Mouse (Mus musculus) adrenal gland, adult 2 months (tissue): ENCODE measurements around the gene Ap1m2. TPM values are rescaled to one million over a fixed set of nuclear protein-coding genes. Genes with fewer than 3 reads are reported as not detected.
"Not testable (repeated sequence)": the region's sequence is repeated elsewhere in the genome, so short reads cannot be mapped to it uniquely, and the experiment has no call there.

Experiments used
- DNase-seq: peaks from one replicate; pipeline ENCODE4 v3.0.0; 2021
- polyA plus RNA-seq: library from polyadenylated mRNA; depleted of rRNA; stranded (reverse); fragments of >200 nt; gene quantifications from 2 replicates; pipeline ENCODE4 v1.2.3, GENCODE M21; 2012
- total RNA-seq, 2 experiments: library from RNA; stranded (reverse); gene quantifications; 2 replicates each; pipeline ENCODE4 v1.2.3; 2021

The Ap1m2 gene
- total and polyA plus RNA-seq, 3 experiments, result not detected

DNA sequence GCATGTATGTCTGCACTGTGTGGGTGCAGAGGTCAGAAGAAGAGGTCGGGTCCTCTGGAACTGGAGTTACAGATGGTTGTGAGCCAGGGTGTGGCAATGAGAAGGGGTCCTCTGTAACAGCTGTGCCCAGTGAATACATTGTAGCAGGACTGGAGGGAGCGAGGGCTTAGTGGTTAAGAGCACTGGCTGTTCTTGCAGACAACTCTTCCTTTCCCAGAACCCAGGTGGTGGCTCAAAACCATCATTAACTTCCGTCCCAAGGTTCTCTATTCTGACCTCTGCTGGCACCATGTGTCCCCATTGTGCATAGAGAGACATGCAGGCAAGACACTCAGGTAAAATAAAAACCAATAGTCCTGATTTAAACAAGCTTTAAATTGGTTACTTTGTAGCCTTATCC is 15.4 kb upstream of the Ap1m2 start:
- DNase-seq, result no peak

DNA sequence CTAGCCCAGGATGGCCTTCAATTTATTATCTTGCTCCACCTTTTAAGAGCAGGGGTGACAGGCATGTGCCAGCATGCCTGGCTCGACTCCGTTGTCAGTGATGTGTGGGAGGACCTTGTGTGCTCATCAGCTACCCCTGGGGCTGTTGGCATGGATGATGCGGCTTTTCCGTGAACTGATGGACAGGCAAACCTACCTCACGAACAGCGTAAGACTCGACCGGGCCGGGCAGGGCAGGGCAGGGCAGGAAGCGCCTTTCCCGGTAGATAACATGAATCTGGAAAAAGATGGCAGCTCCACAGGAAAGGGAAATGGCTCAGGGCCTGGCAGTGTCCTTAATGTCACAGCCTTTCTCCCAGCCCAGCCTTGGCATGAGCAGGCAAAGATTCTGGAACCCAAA is 12.1 kb upstream of the Ap1m2 start:
- DNase-seq, result peak; percentile 35

DNA sequence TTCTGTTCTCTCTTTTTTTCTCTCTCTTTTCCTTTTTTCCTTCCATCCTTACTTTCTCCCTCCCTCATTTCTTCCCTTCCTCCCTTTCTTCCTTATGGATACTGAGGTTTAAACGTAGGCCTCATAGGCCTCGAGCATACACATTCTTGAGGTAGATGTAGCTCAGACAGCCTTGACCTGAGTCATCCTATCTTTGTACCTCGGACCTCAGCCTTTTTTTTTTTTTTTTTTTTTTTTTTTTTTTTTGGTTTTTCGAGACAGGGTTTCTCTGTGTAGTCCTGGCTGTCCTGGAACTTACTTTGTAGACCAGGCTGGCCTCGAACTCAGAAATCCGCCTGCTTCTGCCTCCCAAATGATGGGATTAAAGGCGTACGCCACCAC is 10.8 kb upstream of the Ap1m2 start:
- not testable (repeated sequence) for DNase-seq

DNA sequence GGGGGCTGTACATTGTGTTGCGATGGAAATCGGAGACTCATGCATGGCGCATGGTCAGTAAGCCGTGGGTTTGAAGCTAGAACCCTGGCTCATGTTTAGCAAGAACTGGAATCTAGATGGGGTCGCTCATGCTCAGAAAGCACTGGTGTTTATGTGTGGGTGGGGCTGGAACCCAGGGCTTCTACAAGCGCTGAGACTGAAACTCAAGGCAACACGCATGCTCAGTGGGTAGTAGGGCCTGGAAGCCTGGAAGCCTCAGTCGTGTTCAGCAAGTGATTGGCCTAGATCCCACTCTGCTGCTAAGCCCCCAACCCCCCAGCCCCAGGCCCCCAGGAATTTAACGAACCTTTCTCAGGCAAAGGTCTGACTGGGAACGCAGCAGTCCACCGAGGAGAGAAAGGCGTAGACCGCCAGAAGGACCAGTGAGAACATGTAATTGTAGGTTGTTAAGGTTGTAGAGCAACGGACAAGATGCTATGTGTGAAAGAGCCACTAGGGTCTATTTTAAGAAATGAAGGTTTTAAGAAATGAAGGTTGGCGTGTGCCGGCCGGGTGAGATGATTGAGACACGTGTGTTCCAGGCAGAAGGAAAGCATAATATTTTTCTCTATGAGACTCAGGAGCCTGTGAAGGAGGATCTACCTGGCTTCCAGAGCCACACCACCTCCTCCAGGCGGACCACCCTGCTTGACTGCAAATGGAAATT is 10.2 kb upstream of the Ap1m2 start:
- no peak for DNase-seq

DNA sequence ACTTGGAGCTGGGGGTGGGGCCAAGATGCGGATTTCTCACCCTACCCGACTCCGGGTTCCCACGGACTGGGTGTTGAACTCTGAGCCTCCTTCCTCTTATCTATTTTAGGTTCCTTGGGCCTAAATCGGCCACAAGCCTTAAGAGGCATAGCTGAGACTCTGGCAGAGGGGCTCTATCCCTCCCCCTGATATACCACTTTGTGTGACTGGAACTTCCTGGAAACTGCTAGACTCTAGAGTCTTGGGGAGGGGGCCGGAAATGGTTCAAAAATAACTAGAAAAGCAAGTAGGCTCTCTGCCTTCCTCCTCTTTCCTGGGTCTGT is 9.3 kb upstream of the Ap1m2 start:
- peak; percentile 43 for DNase-seq

DNA sequence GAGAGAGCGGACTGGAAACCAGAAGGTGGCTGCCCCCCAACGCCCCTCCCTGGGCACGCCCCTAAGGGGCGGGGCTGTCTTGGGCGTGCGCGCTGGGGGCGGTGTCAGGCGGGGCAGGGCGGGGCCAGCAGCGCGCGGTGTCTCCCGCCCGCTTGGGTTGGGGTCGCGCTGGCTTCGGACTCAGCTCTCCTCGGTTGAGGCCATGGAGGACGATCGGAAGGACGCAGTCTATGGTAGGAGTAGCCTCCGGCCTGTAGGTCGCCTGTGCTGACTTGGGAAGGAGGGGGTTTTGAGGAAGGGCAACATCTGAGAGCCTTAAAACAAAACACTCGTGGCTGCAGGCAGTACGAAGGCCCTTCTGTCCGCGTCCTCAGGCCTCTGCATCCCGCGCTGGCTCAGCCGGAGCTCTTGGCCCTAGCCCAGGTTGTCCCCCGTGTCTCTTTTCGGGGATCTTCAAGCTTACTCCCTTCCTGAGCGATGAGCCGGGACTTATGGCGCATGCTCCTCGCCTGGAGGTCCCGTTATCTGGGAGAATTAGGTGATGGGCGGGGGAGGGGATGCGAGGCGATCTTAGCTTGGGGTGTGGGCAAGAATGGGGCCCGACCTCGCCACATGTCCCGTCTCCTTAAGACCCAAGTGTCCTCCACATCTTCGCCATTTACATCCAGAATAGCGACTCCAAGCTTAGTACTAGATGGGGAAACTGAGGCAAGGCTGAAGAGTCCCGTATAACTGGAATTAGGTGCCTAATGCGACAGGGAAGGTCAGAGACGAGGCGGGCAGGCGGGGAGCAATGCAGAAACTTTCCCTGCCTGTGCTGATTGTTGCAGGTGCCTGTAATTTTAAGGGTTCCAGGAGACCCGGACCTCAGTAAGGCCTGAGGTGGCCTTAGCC is 8.7 kb upstream of the Ap1m2 start, which contains the start of gene Slc44a2:
TSS of gene Slc44a2 (plus strand) at position 80 of the 894 bp plus-strand sequence.
- peak; percentile 94 for DNase-seq

DNA sequence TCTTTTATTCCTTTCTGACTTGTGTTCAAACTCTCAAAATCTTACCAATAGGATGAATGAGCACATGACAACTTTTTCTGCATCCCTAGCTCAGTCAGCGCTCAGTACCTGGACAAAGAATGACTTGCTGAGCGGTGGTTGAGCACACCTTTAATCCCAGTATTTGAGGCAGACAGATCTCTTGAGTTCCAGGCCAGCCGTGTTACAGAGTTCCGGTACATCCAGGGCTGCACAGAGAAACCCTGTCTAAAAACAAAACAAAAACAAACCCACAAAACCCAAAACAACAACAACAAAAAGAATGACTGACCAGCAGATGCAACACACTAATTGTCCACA is 8.1 kb upstream of the Ap1m2 start:
- DNase-seq, result no peak

DNA sequence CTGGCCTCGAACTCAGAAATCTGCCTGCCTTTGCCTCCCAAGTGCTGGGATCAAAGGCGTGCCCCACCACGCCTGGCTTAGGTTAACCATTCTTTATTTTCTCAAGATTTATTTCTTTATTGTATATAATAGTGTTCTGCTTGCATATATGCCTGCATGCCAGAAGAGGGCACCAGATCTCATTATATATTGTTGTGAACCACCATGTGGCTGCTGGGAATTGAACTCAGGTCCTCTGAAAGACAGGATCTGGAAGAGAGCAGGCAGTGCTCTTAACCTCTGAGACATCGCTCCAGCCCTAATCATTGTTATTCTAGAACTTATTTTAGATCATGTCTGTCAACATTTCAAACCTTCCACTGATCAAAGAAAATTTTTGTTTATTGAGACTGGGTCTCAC is 7.4 kb upstream of the Ap1m2 start:
- DNase-seq, result no peak

DNA sequence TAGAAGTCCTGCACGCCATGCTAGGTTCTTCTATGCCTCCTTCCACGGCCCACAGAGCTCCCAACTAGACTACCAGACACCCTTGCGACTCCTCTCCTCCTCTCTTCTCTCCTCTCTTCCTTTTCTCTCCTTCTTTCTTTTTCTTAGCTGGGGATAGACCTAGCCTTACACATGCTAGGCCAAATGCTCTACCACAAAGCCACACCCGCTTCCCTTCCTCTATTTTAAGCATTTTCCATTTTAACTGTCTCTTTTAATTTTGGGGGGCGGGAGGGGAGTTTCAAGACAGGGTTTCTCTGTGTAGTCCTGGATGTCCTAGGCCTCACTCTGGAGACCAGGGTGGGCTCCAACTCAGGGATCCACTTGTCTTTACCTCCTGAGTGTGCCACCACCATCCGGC is 6.7 kb upstream of the Ap1m2 start:
- DNase-seq, result no peak

DNA sequence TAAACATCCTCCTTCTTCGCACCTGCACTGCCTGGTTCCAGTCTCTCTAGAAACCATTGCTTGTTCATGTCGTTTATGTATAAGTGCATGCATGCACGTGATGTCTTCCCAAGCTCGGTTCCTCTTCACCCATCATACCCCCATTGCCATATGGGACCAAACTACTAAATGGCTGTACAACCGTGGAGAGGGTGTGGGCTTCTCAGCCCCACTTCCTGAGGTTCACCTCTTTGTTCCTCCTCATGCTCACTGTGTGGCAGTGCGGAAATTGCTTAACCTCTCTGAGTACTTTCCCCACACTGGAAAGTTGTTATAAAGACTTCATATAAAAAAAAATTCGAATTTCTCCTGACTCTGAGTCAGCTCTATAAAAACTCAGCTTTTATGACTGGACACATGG is 4.6 kb upstream of the Ap1m2 start:
- DNase-seq, result no peak

DNA sequence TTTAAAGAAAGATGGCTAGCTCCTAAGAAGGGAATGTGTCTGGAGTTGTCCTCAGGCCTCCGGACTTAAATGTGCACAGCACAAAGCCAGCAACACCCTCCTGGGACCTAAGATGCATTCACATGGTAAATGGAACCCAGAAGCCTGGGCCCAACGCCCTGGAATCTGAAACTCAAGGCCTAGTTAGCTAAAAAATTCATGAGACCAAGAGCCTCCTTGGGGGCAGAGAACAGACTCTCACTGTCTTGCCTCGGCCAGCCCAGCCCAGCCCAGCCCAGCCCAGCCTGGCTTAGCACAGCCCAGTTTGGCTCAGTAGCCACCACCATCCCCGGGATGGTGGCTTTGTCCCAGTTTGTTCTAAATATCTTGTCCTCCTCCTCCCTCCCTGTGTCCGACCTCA is 3.3 kb upstream of the Ap1m2 start:
- DNase-seq, result no peak

DNA sequence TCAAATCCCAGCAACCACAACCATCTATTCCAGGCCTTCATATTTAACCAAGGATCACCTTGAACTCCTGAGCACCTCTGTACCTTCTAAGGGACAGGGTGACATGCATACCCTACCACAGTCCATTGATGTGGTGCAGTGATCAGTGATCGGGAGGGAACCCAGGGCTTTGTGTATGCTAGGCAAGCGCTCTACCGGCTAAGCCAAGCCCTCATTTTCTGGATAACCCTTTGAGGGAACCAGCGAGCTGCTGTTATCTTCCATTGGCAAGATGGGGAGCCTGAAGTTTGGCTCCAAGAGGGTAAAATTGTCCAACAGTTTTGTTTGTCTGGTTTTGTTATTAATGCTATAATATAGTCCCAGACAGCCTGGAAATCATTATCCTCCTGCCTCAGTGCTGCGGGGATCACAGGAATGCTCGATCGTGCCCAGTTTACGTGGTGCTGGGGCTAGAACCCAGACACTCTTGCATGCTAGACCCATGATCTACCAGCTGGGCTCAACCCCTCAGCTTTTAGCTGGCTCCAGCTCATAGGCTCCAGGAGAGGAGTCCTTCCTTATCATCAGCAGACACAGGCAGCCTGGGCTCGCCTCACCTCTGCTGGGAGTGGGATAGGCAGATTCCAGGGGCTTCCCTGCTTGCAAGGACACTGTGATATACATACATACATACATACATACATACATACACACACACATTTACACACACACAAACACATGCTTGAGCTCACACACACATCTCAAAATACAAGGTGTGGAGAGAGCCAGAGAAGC is 2.4 kb upstream of the Ap1m2 start:
- no peak for DNase-seq

DNA sequence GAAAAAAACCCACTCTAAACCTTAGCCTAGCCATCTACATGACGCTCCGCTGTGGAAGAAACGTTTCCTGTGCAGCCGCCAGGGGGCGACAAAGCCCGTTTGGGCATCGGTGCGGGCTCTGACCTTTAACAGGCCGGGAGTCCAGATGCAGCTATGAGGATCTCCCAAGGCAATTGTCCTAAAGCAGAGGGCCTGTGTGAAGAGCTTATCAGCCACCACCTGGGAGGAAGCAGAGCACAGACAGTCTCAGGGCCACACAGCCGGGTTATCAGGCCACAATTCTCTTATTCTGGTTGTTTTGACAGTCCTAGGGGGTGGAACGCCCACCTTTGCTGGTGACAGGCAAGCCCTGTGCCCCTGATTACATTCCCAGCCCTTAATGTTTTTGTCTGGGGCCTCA is 1.3 kb upstream of the Ap1m2 start:
- peak; percentile 89 for DNase-seq

DNA sequence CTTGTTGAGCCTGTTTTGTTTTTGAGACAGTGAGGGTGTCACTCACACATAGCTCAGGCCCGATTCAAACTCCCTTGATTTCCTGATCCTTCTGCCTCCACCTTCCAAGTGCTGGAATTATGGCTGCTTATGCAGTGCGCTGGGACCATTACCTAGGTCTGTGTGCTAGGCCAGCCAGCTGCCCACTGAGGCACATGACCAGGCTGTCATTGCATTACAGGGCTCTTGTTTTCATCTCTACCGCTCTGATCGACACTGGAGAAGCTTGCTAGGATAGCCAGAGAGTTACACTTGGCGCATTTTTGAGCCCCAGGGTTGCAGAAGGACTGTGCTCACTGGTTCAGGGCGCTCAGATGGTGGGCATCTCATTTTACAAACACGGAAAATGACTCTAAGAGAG is 442 bp downstream of the Ap1m2 start:
- no peak for DNase-seq

DNA sequence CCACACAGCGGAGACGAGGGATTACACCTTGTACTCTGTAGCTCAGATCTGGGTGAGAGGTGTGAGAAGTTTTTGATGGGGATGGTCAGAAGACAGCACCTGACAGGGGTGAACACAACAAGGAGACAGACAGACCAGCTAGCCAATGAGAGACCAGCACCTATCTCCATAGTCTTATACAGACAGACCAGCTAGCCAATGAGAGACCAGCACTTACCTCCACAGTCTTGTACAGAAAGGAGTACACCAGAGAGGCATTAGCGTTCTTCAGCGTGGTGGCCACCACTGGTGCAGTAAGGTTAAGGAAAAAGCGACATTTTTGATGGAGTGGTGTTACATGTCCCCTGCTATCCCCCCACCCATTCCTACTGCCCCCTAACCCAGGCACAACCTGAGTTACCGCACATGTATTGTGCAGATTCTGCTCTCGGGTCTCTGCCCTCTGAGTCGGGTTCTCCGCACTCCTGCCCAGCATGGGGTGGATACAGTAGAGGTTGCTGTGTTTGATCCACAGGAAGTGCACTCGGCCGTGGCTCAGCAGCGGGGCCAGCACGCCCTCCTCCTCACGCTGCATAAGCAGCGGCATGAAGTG is 2.9 kb downstream of the Ap1m2 start:
- DNase-seq, result no peak

DNA sequence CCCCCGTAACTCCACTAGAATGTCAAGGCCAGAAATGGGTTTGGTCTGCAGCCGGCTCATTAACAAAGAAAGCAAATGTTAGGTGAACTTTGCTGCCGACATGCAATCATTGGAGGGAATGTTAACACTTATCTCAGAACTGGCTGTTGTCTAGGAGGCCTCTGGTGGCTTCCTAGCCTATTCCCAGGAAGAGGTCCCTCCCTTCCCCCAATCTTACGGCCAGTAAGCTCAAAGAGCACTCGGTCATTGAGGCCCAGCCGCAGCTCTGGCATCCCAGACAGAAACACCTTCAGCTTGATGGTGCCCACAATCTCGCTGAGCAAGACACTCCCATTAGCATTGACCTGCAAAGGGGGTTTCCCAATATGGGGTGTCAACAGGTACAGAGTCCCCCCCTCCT is 7.1 kb downstream of the Ap1m2 start:
- no peak for DNase-seq

DNA sequence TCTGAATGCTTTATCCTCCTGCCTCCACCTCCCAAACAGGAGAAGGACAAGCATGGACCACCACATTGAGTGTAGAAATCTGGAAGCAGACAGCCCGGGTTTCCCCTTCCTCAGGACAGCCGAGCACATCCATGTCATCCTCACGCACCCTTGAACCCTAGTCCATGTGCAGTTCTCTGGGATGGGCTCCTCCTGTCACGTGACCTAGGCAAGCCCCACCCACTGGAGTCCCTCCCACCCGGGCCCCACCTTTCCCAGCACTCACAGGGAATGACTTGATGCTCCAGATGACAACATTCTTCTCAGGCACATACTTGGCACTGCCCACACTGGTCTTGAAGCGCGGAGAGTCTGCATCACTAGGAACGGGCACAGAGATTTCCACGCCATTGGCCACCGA is 13.1 kb downstream of the Ap1m2 start:
- DNase-seq, result no peak

DNA sequence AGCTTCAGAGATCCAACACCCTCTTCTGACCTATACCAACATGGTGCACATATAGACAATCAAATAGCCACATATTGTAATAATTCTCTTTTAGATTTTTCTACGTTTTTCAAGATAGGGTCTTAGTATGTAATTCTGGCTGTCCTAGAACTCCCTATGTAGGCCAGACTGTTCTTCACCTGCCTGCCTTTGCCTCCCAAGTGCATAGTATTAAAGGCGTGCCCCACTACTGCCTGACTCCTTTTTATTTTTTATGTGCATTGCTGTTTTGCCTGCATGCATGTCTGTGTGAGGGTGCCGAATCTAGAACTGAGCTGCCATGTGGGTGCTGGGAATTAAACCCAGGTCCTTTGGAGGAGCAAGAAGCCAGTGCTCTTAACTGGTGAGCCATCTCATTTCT is 19.9 kb downstream of the Ap1m2 start:
- DNase-seq, result no peak

DNA sequence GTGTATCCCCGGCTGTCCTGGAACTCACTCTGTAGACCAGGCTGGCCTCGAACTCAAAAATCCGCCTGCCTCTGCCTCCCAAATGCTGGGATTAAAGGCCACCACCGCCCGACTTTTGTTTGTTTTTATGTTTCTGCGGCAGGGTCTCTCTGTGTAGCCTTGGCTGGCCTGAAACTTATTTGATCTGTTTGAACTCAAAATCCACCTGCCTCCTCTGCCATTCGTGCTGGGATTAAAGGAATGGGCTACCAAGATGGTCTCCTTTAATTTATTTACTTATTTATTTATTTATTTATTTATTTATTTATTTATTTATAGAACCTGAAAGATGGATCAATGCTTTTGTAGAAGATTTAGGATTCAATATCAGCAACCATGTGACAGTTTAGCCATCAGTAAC is 20.3 kb downstream of the Ap1m2 start:
- DNase-seq, result not testable (repeated sequence)

DNA sequence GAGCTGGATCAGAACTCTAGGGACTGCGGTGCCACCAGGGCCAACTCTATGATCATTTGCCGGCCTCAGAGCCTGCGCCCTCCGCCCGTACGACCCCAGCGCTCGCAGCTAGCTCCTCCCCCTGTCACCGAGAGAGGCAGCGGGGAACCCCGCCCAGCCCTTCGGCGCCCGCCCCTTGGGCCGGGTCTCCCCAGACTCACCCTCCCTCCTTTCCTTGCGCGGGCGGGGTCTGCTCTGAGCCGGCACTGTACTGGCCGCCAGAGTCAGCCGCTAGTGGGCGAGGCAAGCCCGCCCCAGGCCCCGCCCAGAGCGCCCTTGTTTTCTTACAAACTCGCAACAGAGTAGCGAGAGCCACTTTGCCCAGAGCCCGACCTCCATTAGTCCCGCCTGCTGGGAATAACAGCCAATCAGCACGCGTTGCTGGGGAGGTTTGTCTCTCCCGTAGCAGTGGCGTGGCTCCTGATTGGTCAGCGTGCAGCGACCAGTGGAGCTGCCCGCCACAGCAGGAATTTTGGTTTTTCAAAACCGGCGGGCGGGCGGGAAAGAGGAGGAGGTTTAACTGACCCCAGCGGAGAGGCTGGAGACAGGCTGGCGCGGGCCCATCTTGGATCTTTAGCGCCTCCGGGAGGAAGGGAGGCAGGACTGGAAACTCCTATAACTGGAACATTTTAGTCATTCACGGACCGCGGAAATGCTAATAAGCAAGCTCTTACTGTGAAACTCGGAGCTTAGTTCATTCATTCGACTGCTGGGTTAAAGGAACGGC is 20.9 kb downstream of the Ap1m2 start, which contains the start of gene Cdkn2d:
TSS of gene Cdkn2d (minus strand) at position 386 of the 766 bp plus-strand sequence.
- DNase-seq, result peak; percentile 100

DNA sequence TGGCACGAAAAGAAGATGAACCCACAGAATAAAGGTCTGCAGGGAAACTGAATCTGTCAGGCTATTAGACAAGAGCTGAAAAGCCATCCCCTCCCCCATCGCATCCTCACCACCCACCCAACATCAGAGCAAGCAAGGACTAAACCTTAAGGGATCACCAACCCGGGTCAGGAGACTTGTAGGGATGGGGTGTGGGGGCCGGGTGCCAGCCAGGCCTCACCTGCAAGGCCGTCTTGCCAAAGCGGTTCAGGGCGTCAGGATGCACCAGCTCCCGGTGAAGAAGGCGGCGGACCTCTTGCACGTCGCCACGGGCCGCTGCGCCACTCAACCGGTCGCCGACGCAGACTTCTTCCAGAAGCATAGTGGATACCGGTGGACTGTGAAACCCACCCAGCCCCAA is 21.5 kb downstream of the Ap1m2 start:
- DNase-seq, result no peak

DNA sequence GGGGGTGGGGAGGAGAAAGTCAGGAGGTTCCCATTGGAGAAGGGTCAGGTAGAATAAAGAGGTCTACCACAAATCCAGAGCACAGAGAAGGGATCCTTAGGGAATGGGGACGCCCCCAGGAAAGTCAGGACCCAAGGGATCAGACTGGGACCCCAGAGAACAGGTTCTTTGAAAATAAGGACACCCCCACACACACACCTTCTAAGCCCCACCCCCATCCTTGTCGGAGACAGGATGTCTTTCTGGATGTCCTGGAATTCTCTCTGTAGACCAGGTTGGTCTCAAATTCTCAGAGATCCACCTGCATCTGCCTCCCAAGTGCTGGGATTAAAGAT is 22.8 kb downstream of the Ap1m2 start:
- no peak for DNase-seq
